Mouse (Mus musculus) MEL-GATA-1-ER (cell line): ENCODE measurements at regions not wholly inside any gene's neighbourhood (a gene's known extent, or its start where the extent isn't known, plus 50 kb on each side); places are given as distances from the start of the nearest gene placed in this dataset.

Experiments used
- DNase-seq: peaks from one replicate; pipeline ENCODE4 v3.0.0-alpha.2; 2012; ENCODE audit warnings: low read depth; ENCODE audit errors: extremely low read depth

GRCm38 (mm10) chr14:79929451-79929850 lies 54.4 kb upstream of the Olfm4 start:
- no peak for DNase-seq

GRCm38 (mm10) chr14:79927161-79927560 lies 56.7 kb upstream of the Olfm4 start:
- DNase-seq: no peak

- DNase-seq: no peak
Observed at GRCm38 (mm10) chr14:79916960-79917848, 66.7 kb upstream of the Olfm4 start.

GRCm38 (mm10) chr14:79914966-79915365 lies 68.9 kb upstream of the Olfm4 start:
- no peak for DNase-seq

GRCm38 (mm10) chr14:79913315-79913714 lies 70.6 kb upstream of the Olfm4 start:
- DNase-seq: no peak

- DNase-seq: peak; percentile 3
Observed at GRCm38 (mm10) chr14:79912610-79913009, 71.3 kb upstream of the Olfm4 start.

- no peak for DNase-seq
Observed at GRCm38 (mm10) chr14:79907761-79908160, 76.1 kb upstream of the Olfm4 start.

- DNase-seq: no peak
Observed at GRCm38 (mm10) chr14:79905574-79905973, 78.3 kb upstream of the Olfm4 start.

- no peak for DNase-seq
Observed at GRCm38 (mm10) chr14:79902355-79902754, 81.5 kb upstream of the Olfm4 start.

GRCm38 (mm10) chr14:79898240-79898639 lies 85.6 kb upstream of the Olfm4 start:
- no peak for DNase-seq

- no peak for DNase-seq
Observed at GRCm38 (mm10) chr14:79893241-79893640, 90.6 kb upstream of the Olfm4 start.

- DNase-seq: no peak
Observed at GRCm38 (mm10) chr14:79890682-79891081, 93.2 kb upstream of the Olfm4 start.

GRCm38 (mm10) chr14:79890280-79890679 lies 93.6 kb upstream of the Olfm4 start:
- DNase-seq: no peak

GRCm38 (mm10) chr14:79883487-79883886 lies 100.4 kb upstream of the Olfm4 start:
- DNase-seq: no peak

GRCm38 (mm10) chr14:79881726-79882125 lies 102.2 kb upstream of the Olfm4 start:
- DNase-seq: no peak

GRCm38 (mm10) chr14:79880065-79880755 lies 103.7 kb upstream of the Olfm4 start:
- DNase-seq: no peak

- no peak for DNase-seq
Observed at GRCm38 (mm10) chr14:79879333-79880035, 104.4 kb upstream of the Olfm4 start.

- DNase-seq: no peak
Observed at GRCm38 (mm10) chr14:79878285-79879019, 105.4 kb upstream of the Olfm4 start.

GRCm38 (mm10) chr14:79873062-79873461 lies 102.0 kb upstream of the Pcdh8 start:
- DNase-seq: no peak

- no peak for DNase-seq
Observed at GRCm38 (mm10) chr14:79872430-79872829, 101.3 kb upstream of the Pcdh8 start.

GRCm38 (mm10) chr14:79869325-79869724 lies 98.2 kb upstream of the Pcdh8 start:
- no peak for DNase-seq
